Mouse (Mus musculus) C2C12 (cell line): Measurements from ENCODE around the gene Ap3d1. TPM values are rescaled to one million over a fixed set of nuclear protein-coding genes. Genes with fewer than 3 reads are reported as not detected.

Experiments used
- H3K27me3 ChIP-seq: one replicate; pipeline ENCODE4 v1.6.1; 2011; ENCODE audit not compliant: control insufficient read depth, insufficient read depth, insufficient read length
- H3K36me3 ChIP-seq: one replicate; pipeline ENCODE4 v1.6.1; 2011; ENCODE audit not compliant: control insufficient read depth, insufficient read depth
- H3K4me3 ChIP-seq: one replicate; pipeline ENCODE4 v1.5.1; 2011; ENCODE audit warnings: mild to moderate bottlenecking, control low read depth; ENCODE audit not compliant: poor library complexity, insufficient read depth, severe bottlenecking
- H3K79me2 ChIP-seq: one replicate; pipeline ENCODE4 v1.6.1; 2011; ENCODE audit not compliant: control insufficient read depth, insufficient read depth
- H3K79me3 ChIP-seq: one replicate; pipeline ENCODE4 v1.6.1; 2011; ENCODE audit warnings: low read depth, control low read depth
- H3ac ChIP-seq: one replicate; pipeline ENCODE3; 2011; ENCODE audit warnings: low read depth; ENCODE audit not compliant: control insufficient read depth, insufficient read length
- CEBPB ChIP-seq: IDR thresholded peaks from one replicate; pipeline ENCODE4 v1.6.1; 2011; ENCODE audit warnings: low read depth, mild to moderate bottlenecking, control low read depth, moderate library complexity
- CTCF ChIP-seq: IDR thresholded peaks from one replicate; pipeline ENCODE4 v1.5.1; 2011; ENCODE audit not compliant: control insufficient read depth, insufficient read depth, insufficient read length
- FOSL1 ChIP-seq: IDR thresholded peaks from one replicate; pipeline ENCODE4 v1.8.0; 2011; ENCODE audit warnings: mild to moderate bottlenecking, low read length; ENCODE audit not compliant: poor library complexity, insufficient read depth, severe bottlenecking
- MAX ChIP-seq: IDR thresholded peaks from one replicate; pipeline ENCODE4 v1.6.1; 2011; ENCODE audit warnings: mild to moderate bottlenecking, control low read depth
- MYOD1 ChIP-seq: IDR thresholded peaks from one replicate; pipeline ENCODE4 v1.6.1; 2011; ENCODE audit warnings: low read depth; ENCODE audit not compliant: control insufficient read depth, insufficient read length
- MYOG ChIP-seq: IDR thresholded peaks from one replicate; pipeline ENCODE4 v1.6.1; 2011; ENCODE audit not compliant: control insufficient read depth, insufficient read length; ENCODE audit errors: extremely low read depth
- USF1 ChIP-seq: IDR thresholded peaks from one replicate; pipeline ENCODE4 v1.6.1; 2011; ENCODE audit warnings: low read depth, mild to moderate bottlenecking, control low read depth, moderate library complexity
- polyA plus RNA-seq: library from polyadenylated mRNA; unstranded; fragments of >200 nt; fragmentation: generic; extraction: Trizol; gene quantifications from one replicate; pipeline ENCODE4 v1.2.1, GENCODE M21; 2012; ENCODE audit warnings: missing spikeins

Ap3d1 gene
- polyA plus RNA-seq, 1 experiment = 51.3 TPM

DNA sequence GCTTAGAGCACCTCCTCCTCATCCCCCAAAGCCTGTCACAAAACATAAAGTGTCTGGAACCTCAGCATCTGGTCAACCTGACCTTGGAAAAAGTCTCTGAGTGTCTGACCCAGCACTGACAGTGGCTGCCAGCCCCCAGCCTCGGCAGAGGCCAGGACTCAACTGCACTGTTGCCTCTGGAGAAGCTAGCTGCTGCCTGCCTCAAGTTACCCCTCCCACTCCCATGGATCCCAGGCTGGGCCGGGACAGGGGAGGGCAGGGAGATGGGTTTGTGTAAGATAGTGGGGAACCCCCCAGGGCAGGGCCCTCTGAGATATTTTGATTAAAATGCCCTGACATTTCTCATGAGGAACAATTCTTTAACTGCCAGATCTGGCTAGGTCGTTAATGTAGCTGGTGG, 37.0 kb downstream of the Ap3d1 start:
- Histone ChIP-seq H3K27me3 (no peaks in the 10 kb centered on the region), H3K79me2 (peaks cover 8% of the 10 kb centered on the region), H3K79me3 (peaks cover 2% of the 10 kb centered on the region), H3ac (no peak overlapping the region), H3K36me3 (peaks cover 35% of the 10 kb centered on the region), H3K4me3 (no peak overlapping the region)
- TF ChIP-seq MYOG = no peak
- TF ChIP-seq USF1 = no peak
- TF ChIP-seq MAX = no peak
- no peak for TF ChIP-seq CEBPB
- TF ChIP-seq MYOD1 = no peak
- TF ChIP-seq FOSL1 = no peak
- no peak for TF ChIP-seq CTCF

DNA sequence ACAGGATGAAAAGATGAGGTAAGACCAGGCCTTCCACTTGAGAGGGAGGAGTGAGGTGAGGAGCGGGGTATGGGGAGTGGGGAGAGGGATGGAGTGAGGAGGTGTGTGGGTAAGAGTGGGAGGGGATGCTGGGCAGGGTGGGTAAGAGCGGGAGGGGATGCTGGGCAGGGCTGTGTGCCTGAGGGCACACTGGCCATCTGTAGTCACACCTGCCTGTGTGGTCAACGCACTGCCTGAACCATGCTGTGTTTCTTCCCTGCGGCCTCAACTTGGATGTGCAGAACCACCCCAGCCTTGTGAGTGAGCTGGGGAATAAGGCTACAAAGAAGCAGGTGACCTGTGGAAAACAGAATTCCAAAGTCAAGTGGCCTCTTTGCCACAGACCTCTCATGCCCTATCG, 37.6 kb downstream of the Ap3d1 start:
- Histone ChIP-seq H3K79me2 (peaks cover 14% of the 10 kb centered on the region), H3K27me3 (no peaks in the 10 kb centered on the region), H3K79me3 (peaks cover 6% of the 10 kb centered on the region), H3K4me3 (no peak overlapping the region), H3ac (no peak overlapping the region), H3K36me3 (peaks cover 32% of the 10 kb centered on the region)
- TF ChIP-seq FOSL1 (no peak), CTCF (no peak), CEBPB (no peak), MYOD1 (no peak), MAX (no peak), USF1 (no peak)

DNA sequence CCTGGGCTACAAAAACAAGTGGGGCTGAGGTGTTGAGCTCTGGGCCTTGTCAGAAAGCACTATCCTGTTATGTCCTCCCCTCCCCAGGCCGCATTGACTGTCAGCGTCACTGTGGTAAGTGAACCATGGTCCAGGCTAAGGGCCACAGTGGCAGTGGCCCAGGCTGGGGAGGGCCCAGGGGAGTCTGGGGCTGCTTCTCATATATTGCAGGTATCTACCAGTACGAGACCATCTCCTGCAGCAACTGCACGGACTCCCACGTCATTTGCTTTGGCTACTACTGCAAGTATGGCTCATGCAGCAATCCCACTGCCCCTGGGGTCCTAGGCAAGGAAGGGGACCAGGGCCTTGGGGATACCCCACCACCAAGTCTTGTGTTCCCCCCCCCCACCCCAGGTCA, 38.4 kb downstream of the Ap3d1 start:
- Histone ChIP-seq H3K36me3 (peaks cover 31% of the 10 kb centered on the region), H3K79me3 (peaks cover 6% of the 10 kb centered on the region), H3ac (peak overlapping the region; percentile 12), H3K27me3 (no peaks in the 10 kb centered on the region), H3K79me2 (peaks cover 22% of the 10 kb centered on the region), H3K4me3 (no peak overlapping the region)
- TF ChIP-seq FOSL1 = no peak
- TF ChIP-seq CTCF = no peak
- TF ChIP-seq MYOG = no peak
- TF ChIP-seq USF1 = no peak
- no peak for TF ChIP-seq MYOD1
- TF ChIP-seq MAX = no peak
- no peak for TF ChIP-seq CEBPB

DNA sequence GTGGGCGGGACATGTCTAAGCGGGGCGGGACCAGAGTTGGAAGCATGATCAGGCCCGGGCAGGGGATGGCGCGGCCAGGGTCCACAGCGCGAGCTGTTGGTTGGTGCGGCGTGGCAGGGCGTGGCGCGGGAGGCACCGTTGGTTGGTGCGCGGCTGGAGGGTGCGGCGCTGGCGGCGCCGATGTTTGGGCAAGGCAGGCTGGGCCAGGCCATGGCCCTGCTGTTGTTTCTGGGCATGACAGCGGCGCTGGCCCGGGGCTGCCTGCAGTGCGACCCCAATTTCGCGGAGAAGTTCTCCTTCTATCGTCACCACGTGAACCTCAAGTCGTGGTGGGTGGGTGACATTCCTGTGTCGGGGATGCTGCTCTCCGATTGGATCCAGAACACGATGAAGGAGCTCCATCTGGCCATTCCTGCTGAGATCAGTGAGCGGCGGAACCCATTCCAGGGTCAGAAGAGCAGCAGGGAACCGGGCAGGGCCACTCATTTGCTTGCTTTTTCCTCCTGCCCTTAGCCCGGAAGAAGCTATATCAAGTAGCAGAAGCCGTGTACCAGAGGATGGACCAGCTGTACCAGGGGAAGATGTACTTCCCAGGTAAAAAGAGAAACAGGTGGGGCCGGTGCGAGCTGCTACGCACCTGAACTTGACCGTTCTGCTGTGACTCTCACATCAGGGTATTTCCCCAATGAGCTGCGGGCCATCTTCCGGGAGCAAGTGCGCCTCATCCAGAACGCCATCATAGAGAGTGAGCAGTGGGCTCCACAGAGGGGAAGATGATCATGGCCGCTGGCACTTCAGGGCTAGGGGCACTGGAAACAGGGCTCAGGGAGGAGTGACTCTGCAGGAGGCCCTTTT, 39.3 kb downstream of the Ap3d1 start:
- peaks cover 6% of the 10 kb centered on the region for H3K79me3 ChIP-seq
- peak; percentile 40 for TF ChIP-seq MAX
- no peak for TF ChIP-seq FOSL1
- H3K79me2 ChIP-seq = peaks cover 31% of the 10 kb centered on the region
- peak overlapping the region; percentile 48 for H3ac ChIP-seq
- H3K27me3 ChIP-seq = no peaks in the 10 kb centered on the region
- H3K4me3 ChIP-seq = peak overlapping the region; percentile 35
- peaks cover 22% of the 10 kb centered on the region for H3K36me3 ChIP-seq

DNA sequence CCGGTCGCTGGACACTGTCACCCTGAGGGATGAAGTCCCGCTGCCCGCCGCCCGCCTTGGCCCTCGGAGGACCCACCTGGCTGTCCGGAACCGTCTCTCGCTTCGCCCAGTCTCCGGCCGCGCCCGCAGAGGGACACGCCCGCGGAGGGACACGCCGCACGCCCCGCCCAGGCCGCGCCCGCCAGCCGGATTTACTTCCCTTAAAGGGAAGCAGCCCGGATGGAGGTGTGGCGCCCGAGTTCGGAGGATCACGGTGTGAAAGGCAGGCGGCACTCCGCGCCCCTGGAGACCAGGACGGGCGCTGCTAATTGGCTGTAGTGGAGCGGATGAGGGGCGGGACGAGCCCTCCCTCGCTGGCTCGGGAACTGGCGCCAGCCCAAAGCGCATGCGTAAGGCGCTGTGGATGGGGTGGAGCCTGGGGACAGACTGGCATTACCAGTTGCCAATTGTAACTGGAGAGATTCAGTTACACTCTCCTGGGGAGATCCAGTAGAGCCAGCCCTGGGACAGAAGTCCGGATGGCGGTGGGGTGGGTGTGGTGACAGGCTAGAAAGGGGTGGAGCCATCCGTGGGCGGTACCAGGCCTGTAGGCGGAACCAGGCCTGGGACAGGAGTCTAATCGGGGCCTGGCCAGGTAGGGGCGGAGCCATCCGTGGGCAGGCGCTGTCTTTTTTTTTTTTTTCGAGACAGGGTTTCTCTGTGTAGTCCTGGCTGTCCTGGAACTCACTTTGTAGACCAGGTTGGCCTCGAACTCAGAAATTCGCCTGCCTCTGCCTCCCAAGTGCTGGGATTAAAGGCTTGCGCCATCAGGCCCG, 40.1 kb downstream of the Ap3d1 start, which contains the start of the genes Mob3a and Izumo4:
Gene Mob3a (minus strand): TSS at position 257 of the 815 bp plus-strand sequence.
Gene Izumo4 (plus strand): TSS at position 464 of the 815 bp plus-strand sequence.
- Histone ChIP-seq H3ac (peak within 1 kb of the TSS; percentile 80), H3K79me3 (peaks cover 6% of the 10 kb centered on the region), H3K79me2 (peaks cover 31% of the 10 kb centered on the region)

More for the DNA sequence above, 40.1 kb downstream of the Ap3d1 start, which contains the start of the genes Mob3a and Izumo4:
- Histone ChIP-seq H3K36me3 (peaks cover 15% of the 10 kb centered on the region), H3K4me3 (peak within 1 kb of the TSS; percentile 44), H3K27me3 (no peaks in the 10 kb centered on the region)
- TF ChIP-seq FOSL1 (no peak), MAX (peak; percentile 52)
